Mouse (Mus musculus): ENCODE data around the gene Gdf7.

Gene Gdf7

DNA sequence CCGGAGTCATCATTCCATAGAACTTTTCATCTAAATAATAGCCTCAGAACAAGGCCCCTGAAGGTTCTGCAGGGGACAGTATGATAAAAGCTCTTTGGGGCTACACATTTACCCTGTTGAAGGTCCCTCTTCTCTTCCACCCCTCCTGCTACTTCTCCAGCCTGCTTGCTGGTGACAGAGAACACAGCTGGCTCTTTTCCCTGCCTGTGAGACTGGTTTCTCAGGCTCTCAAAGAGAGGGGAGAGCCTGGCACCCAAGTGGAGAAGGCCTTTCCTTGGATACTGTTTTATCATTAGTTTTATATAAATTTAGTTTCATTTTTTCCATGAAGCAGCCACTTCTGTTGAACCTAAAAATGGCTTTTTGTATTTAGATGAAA, 25.9 kb upstream of the Gdf7 start:
- DNase-seq (ENCODE audit: low spot score in 2 of 2), result no peak

DNA sequence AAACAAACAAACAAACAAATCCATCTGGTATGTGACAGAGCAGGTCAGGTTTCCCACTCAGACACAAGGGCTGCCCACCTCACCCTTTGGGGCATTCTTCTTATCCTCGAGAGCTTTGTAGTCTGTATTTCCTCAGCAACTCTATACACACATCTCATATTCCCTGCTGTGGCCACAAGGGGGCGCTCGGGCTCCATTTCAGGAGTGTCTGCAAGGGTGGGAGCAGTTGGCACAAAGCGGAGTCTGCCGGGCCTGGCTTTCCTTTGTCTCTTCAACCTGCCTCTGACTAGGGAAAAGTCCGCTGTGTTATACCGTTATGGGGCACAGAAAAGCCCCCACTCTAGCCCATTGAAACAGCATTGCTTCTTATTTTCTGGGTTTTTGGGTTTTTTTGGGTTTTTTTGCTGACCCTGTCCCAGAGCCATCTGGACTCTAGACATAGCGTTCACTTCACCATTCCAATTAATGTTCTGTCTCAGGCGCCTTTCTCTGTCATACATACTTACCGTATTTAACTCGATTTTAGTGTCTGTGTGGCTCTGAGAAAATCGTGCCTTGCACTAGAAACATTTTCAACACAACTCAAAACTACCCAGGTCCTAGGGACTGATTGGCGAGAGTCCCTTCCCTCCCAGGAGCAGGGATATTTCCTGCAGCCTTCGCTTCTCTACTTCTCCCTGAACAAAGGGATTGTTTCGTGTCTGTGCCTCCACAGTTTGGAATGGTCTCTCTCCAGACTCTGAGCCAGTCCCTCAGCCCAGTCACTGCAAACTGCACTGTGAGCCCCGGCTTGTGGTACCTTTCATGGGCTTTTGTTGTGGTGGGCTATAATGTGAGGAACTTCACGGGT, 25.3 kb upstream of the Gdf7 start:
- DNase-seq (ENCODE audit: low spot score in 2 of 2), result peak; percentile 85 to 96

DNA sequence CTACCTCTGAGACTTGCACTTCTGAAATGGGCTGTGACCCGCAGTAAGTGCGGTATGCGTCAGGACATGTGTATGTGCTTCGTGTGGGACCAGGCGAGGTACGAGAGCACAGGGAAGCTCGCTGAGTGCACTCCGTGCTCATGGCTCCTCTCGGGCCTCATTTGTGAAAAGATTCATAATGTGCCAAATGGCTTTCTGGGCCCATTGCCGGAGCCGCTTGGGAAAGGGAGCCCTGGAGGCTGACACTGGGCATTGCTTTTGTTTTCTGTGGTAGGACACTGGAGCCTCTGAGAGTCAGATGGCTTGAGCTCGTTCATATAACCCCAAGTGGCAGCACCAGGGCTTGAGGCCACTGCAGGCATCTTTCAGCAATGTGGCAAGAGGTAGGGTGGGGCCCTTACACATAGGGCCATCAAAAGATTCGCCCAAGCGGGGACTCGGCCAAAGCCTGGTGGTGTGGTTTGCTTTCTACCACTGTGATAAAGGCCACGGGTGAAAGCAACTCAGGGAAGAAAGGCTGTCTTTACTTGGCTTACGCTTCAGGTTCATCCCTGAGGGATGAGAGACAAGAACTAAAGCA, 24.3 kb upstream of the Gdf7 start:
- DNase-seq (ENCODE audit: low spot score in 2 of 2), result no peak

DNA sequence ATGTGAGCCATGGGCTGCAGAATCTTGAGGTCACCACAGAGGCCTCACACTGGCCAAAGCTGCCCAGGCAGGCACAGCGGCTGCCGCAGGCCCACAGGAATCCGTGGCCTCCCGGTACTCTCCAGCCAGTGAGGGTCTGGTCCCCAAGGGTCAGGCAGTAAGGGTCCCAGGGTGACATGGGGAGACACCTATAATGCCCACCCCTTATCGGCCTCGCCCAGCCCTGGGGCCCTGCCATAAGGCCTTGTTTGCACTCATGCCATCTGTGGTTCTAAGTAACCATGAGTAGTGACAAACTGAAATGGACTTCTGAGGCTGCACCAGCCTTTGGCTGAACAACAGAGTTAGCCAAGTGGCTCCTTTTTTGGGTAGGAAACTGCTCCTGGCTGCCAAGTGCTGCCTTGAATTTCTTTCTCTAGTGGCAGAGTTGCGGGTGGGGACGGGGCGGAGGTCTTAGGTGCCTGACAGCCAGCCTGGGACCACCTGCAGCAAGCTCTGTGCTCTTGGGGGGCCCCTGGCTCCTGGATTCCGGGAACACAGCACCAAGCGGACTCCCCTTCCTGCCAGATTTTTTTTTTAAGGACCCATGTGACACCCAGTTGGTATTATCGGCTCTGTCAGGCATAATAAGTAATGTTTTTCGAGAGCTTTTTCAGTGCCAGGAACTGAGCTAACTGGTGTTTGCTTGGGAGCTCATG, 23.6 kb upstream of the Gdf7 start:
- no peak for DNase-seq (ENCODE audit: low spot score in 2 of 2)

DNA sequence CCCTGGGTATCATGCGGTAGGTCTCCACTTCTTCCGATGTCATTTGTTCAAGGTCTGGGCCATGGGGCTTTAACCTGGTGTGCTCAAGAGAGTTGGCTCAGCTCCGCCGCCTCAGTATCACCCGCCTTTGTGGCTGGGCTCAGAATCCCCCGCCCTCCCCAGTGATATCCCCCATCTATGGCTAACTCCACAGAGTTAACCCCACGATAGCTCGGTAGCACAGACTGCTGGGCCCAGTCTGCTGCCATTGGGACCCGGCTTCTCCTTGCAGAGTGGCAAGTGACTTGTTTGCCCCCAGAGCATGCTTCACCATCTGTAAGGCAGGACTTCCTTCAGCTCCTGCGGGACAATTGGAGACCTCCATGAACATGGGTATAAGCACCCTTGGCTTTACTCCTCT, 22.3 kb upstream of the Gdf7 start:
- no peak for DNase-seq (ENCODE audit: low spot score in 2 of 2)

DNA sequence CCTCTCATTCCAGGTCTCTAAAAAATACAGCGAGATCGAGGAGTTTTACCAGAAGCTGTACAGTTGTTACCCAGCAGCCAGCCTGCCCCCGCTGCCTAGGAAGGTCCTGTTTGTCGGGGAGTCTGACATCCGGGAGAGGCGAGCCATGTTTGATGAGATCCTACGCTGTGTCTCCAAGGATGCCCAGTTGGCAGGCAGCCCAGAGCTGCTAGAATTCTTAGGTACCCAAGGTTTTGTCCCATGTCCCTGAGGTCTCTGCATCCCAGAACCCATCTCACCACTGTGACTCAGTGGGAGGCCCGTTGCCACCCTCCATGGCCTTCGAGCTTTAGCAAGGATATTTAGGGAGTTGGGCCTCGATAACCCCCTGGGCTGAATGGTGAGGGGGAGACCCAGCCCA, 19.8 kb upstream of the Gdf7 start:
- DNase-seq (ENCODE audit: low spot score in 2 of 2), result no peak

DNA sequence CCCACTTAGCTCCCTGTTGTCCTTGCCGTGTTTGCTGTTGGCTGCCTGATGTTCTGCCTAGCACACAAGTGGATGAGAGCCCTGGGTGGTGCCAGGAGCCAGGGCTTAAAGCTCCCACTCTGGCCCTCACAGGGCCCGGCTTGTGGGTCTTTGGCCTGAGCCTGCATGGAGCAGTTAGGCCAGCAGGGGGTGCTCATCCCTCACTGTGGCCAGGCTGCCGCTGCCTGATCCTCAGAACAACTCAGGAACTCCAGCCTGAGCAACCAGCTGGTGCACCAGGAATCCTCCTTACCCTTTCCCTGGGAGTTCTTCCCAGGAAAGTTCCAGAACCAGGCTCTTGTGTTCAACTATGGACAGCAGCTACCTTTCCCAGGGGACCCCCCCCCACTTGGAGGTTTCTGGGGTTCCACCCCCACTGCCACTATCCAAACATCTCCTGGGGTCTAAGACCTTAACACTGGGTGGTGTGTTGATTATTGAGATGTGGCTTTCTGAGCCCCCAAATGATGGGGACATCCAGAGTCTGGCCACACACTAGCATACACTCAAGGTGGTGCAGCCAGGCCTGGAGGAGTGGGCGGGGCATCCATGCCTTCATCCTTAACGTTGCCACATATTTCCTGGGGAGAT, 18.4 kb upstream of the Gdf7 start:
- peak; percentile 65 to 89 for DNase-seq (ENCODE audit: low spot score in 2 of 2)

DNA sequence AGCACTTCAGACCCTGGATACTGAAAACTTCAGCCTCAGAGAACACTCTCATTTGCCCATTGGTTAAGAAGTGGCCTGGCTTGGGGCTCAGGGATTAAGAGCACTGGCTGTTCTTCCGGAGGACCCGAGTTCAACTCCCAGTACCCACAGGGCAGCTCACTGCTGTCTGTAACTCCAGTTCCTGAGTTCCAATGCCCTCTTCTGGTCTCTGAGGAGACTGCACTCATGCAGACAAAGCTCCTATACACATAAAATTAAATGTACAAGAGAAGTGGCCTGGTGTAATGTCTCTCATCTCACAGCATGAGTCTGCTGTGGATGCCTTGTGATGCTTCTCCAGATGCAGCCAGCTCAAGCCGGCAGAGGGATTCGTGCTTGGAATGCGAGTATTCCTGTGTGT, 14.8 kb upstream of the Gdf7 start:
- no peak for DNase-seq (ENCODE audit: low spot score in 2 of 2)

DNA sequence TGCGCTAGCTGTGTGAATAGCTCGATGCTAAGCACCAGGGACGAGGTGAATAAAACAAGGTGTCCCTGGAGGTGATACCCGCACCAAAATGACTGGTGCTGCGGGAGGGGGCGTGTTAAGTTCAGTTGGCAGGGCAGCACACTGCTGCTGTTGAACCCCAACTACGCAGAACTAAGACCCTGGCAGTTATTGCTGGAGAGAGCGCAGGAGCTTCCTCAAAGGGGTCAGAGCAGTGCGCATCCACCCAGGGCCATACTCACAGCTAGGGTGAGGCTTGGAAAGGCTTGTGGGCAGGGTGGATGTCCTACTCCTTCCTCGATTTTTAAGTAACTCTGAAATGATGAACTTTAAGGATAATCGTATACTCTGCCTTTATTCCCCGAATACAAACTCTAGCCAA, 12.0 kb upstream of the Gdf7 start:
- DNase-seq (ENCODE audit: low spot score in 2 of 2), result no peak

DNA sequence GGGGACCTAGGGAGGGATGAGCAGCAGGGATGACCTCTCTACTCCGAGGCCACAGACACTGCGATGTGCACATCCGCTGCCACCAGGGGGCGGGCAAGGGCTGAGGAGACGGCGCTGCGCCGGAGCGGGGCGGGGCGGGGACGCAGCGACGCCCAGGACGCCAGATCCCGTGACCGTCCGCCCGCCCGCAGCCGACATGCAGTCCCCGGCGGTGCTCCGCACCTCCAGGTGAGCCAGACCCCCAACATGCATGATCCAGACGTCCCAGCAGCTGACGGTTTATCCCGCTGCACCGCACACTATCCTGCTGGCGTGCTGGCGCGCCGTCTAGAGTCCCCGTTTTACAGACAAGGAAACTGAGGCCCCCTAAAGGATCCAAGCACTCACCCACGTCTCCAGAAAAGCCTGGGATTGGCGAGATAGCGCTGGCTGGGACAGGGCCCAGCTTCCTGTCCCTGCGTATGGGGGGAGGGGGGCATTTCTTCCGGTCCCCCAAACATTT, 11.6 kb upstream of the Gdf7 start, which contains the start of gene Hs1bp3:
Gene Hs1bp3 (plus strand): TSS at position 163 of the 502 bp plus-strand sequence.
- DNase-seq (ENCODE audit: low spot score in 2 of 2), result peak; percentile 83 to 95

DNA sequence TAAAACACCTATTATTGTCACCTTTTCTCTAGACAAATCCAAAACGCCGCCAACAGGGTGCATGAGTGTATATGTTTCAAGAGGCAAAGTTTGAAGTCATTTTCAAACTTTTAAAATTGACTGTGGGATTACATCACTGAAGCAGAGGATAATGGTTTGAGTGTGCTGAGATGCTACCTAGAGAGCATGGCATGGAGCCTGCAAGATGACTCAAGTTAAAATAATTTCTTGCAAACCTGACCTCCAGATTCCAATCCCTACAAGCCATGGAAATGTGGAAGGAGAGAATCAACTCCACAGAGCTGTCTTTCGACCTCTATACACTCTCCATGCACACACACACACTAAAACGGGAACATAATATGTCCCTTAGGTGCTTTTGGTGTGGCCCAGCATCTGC, 10.5 kb upstream of the Gdf7 start:
- no peak for DNase-seq (ENCODE audit: low spot score in 2 of 2)

DNA sequence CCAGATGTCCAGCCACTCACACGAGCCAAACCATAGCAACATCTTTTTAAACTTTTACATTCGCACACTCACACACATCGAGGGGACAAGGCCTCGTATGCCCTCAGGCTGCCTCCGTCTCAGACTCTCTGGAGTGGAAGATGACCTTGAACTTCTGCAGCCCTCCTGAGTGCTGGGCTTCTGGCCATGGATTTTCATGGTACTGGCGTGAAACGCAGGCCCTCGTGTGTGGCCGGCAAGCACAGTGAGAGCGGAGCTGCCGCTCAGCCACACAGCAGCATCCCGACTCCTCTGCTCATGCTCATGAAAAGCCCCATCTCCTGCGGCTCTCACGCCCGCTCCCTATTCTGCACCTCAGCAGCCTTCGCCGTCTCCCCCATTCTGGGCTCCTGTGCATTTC, 9.2 kb upstream of the Gdf7 start:
- no peak for DNase-seq (ENCODE audit: low spot score in 2 of 2)

DNA sequence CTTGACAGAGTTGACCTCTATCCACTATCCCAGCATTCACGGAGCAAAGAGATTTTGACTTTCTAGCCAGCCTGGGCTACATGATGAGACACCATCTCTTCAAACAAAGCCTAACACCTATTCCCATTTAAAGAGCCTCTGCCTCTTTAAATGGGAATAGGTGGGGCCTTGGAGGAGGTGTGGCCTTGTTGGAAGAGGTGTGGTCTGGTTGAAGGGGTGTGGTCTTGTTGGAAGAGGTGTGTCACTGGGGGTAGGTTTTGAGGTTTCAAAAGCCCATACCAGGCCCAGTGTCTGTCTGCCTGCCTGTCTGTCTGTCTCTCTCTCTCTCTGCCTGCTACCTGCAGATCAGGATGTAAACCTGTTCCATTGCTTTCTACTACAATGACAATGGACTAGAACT, 5.2 kb upstream of the Gdf7 start:
- DNase-seq (ENCODE audit: low spot score in 2 of 2), result no peak

DNA sequence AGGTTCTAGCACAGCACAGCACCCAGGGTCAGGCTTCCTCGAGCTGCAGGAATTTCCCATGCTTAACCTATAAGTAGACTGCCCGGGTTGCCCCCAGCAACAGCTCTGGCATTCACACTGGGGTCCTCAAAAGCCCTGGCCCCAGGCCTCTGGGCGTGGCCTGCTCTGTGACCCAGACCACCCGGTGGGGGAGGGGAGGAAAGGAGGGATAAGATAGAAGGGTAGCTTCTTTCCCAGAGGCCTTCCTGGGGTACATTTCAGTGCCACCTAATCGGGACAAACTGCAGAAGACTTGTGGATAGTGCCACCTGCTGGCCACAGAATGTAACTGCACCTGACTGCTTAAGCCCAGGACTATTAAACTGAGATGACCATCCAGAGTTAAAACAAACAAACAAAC, 4.7 kb upstream of the Gdf7 start:
- DNase-seq (ENCODE audit: low spot score in 2 of 2), result peak; percentile 38 to 78

DNA sequence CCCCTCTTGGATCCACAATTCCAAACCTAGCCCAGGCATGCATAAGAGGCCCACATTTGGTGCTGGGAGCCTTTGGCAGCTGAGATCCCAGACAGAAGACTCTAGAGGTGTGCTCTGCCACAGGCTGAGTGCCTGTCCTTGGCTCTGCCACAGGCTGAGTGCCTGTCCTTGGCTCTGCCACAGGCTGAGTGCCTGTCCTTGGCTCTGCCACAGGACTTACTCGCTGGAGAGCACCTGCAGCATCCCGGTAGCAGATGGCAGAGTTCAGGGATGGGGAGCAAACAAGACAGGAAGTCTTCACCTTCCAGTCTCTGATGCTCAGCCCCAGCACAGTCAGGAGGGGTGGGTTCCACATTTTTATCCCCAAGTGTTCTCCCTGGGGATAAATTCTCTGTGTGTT, 3.5 kb upstream of the Gdf7 start:
- no peak for DNase-seq (ENCODE audit: low spot score in 2 of 2)

DNA sequence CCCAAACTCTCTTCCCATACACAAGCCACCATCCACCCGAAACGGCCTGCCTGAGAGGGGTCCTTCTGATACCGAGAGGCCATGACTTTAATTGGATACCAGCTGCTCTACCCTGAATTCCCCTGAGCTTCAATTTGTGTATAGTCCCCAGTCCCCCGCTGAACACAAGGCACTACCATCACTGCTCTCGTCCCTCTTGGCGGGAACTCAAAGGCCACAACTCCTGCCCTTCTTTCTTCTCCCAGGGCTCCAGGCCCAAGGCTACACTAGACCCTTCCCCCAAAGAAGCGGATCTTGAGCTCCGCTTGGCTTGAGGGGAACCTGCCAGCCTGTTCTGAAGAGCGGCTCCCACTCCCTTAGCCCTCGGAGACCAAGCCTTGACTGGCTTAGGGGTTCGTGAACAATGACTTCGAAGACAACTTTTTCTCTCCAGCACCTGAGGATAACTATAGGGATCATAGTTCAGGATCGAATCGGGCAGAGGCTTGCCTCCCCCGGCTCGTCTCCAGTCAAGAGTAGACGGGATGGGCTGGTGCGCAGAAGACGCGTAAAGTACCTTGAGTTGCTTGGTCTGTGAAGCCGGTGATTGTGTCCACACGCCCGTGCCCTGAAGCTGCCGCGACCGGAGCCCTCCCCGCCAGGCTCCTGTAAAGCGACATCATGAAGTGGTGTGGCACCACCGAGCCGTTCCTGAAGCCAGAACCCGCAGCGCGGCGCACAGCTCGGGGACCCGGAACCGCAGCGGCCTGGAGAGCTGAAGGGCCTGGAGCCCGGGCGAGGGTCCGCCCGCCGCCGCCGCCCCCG, 541 bp downstream of the Gdf7 start:
- DNase-seq (ENCODE audit: low spot score in 2 of 2), result no peak

DNA sequence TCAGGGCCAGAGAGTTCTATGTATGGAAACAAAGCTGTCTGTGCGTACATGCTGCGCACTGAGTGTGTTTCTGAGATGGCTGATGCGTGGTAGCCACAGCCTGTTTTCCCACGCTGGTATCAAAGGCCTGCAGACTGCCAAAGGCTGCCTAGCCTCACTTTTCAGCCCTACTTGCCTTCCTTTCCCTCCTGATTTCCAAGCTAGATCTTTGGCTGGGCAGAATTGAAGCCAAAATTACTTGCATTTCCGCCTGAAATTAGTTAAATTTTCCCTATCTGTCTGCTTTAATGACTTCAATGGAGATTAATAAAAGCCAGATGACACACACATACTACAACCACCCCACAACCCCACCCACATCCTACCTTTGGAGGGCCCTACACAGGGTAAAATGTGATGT, 1.2 kb downstream of the Gdf7 start:
- DNase-seq (ENCODE audit: low spot score in 2 of 2), result no peak

DNA sequence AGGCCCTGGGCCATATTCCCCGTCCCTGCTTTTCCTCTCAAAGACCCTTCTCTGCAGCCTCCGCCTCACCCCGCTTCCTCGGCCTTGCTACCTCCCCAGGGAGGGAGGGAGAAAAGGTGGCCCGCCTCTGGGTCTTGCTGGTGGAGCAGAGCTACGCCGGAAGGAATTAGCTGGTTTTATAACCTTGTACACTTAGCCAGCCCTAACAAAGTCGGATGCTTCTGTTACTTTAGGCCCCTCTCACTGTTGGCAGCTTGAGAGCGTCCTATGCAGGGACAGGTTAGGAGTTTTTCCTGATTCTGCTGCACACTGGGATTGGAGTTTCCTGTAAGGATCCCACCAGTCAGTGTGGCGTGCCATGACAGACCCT, 1.7 kb downstream of the Gdf7 start:
- no peak for DNase-seq (ENCODE audit: low spot score in 2 of 2)

DNA sequence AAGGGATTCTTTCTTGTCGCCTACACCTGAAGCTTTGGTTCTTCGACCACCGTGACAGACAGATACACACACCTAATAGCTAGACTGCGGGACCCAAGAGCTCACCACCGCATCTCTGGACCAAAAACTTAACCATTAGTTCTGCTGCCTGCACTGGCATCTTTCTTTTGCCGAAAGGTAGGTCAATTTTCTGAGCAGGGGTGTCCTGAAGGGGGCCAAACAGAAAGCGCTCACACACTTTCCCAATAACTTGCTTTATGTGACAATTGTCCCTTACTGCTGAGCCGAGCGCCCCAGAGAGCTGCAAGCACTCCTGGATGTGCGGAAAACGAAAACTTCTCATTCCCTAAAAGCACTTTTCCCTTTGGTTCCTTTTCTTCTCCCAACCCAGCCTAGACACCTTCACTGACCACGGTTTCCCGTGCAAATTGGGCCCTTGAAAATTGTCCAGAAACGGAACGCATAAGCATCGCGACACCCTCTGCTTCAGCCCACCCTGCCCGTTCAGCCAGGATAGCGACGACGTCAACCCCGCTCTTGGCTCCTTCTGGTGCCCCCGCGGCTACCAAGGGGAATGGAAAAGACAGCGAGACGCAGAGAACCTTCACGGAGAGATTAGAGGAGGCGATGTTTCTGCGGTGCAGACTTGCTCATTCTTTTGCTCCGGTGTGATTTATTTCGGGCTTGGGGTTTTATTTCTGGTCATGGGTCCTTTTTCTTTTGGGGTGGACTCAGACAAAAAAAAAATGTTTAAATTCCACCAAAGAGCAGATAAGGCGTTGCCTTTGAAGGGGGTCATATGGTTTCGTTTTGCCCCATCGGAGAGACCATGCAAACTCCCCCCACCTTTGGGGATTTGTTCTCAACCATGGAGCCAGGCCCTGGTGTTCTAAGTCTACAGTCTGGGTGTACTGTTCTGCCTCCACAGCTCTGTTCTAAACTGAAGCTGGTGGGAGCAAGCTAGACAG, 2.3 kb downstream of the Gdf7 start:
- no peak for DNase-seq (ENCODE audit: low spot score in 2 of 2)

DNA sequence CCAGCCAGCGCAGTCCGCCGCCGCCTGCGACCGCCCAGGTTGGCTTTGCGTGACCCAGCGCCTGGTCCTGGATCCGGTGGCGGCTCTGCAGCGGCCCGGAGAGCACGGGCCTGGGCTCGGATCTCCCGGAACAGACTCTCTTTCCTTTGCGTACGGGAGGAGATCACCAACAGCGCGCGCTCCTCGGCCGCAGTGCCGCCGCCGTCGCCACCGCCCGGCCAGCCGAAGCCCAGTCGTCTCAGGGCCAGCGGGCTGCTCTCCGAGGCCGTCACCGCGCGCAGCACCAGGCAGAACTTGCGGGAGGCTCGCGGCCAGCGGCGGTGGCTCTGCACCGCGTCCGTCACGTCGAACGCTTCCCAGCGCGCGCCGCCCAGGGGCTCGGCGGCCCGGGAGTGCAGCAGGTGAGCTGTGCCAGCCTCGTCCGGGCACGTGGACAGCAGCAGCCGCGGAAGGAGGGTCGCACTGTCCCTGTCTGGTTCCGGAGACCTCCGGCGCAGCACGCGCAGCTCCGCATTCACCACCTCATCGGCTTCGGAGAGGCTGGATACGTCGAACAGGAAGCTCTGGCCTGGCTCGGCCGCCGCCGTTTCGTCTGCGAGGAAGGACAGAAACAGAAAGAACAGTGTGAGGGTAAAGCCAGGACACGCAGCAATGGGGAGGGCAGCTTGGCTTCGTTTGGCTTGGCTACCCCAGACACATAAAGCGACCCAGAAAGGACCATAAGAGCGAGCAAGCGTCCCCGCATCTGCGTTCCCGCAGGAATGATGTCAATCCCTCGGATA, 3.2 kb downstream of the Gdf7 start:
- DNase-seq (ENCODE audit: low spot score in 2 of 2), result no peak
